Mouse (Mus musculus) splenic B cell, adult 2 months (primary cell): ENCODE measurements around the gene Slk.

Experiments used
- DNase-seq: peaks from one replicate; pipeline ENCODE4 v3.0.0-alpha.2; 2011; ENCODE audit warnings: low read depth, low spot score
- H3K27me3 ChIP-seq: 2 replicates; pipeline ENCODE4 v1.6.1; 2012; ENCODE audit warnings: mild to moderate bottlenecking, low read length, moderate library complexity, mixed read lengths; ENCODE audit not compliant: control insufficient read depth, poor library complexity, insufficient read depth, severe bottlenecking
- H3K36me3 ChIP-seq: 2 replicates; pipeline ENCODE4 v1.6.1; 2012; ENCODE audit warnings: mild to moderate bottlenecking, low read length, moderate library complexity, mixed read lengths; ENCODE audit not compliant: control insufficient read depth, poor library complexity, insufficient read depth, severe bottlenecking

Gene Slk

DNA sequence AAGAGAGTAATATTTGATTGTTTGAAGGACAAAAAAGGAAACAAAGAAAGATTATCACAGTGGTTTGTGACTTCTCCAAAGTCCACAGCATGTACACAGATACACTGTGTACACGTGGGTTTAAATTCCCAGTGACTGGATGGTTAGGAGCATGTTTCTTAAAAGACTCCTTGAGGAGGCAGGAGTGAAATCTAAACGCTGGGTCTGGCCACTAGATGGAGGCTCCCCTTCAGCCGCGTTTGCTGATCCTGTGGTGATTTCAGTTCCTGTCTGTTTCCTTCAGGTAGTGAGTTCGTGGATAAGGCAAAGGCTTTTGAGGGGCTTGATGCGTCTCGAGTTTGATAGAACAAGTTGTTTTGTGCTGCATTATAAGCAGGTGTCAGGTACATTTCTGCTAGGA lies 34.0 kb downstream of the Slk start:
- no peak for DNase-seq
- H3K36me3 ChIP-seq: peaks cover 4% of the 10 kb centered on the region
- no peaks in the 10 kb centered on the region for H3K27me3 ChIP-seq

DNA sequence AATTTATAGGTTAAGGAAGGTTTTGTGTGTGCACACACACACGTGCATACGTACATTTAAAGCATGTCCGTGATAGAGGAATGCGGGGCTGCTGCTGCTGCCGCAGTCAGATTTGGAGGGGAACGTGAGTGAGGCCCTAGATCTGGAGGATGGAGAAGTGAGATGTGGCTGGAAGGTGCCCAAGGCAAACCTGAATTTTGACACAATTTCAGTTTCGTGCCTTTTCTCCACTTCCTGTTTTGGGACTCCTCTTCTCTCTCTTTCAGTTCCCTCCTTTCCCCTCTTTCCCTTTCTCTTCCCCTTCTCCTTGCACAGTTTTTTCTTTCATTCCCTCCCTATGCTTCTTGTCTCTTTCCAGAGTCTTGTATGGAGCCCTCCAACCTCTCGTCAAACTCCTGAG lies 42.0 kb downstream of the Slk start:
- peak; percentile 22 for DNase-seq
- Histone ChIP-seq H3K27me3 (no peaks in the 10 kb centered on the region), H3K36me3 (peaks cover 18% of the 10 kb centered on the region)

DNA sequence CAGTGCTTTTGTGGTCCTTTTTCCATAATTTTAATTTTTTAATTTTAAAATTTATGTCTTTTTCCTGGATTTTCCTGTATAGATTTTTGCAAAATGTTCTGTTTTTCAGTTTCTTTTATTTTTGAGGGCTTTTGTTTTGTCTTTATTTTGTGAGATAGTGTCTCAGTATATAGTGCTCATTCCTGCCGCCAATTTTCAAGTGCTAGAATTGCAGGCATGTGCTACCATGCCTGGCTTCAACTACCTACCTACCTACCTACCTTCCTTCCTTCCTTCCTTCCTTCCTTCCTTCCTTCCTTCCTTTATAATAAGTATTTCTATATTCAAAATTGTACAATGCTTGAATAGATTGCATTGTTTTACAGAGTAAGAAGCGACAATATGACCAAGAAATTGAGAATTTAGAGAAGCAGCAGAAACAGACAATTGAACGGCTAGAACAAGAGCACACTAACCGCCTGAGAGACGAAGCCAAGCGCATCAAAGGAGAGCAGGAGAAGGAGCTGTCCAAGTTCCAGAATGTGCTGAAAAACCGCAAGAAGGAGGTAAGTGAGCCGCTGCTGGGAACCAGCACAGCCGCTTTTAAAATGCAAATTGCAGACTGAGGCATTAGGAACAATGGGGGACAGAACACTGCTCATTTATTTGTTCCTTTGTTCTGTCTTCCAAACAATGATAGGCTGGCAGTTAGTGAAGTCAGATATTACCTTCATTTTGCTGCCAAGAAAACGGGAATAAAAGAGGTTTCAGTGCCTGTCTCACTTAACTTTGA lies 45.6 kb downstream of the Slk start:
- peaks cover 14% of the 10 kb centered on the region for H3K36me3 ChIP-seq
- no peak for DNase-seq
- no peaks in the 10 kb centered on the region for H3K27me3 ChIP-seq

DNA sequence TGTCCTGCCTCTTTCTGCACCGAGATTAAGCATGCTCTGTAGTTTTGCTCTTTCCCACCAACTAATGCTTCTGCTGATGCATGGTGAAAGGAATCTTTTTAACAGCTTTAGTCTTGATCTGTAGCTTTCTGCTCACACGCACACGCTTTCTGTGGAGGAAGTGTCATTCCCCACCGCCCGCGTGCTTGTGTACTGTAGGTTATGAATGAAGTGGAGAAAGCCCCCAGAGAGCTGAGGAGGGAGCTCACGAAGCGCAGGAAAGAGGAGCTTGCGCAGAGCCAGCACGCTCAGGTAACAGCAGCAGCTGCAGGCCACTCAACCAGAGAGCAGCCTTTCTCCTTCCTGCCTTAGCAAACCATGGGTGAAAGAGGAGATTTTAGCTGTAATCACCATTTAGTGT lies 48.0 kb downstream of the Slk start:
- Histone ChIP-seq H3K27me3 (no peaks in the 10 kb centered on the region), H3K36me3 (peaks cover 11% of the 10 kb centered on the region)
- no peak for DNase-seq

DNA sequence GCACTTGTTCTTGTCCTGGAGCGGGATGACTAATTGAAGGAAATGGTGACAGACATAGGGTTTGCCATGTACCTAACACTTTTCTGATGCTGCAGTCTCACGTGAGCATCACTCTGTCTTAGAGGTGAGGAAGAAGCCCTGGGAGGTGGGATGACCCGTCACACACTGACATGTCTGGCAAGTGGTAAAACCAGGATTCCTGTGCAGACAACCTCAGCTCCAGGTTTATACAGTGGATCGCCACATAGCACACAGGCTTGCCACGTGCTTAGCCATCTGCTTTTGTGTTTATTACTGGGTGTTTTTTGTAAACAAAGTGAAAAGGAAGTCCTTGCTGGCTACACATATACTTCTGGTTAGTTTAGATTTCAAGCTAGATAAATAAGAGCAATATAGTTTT lies 49.6 kb downstream of the Slk start:
- Histone ChIP-seq H3K36me3 (peaks cover 5% of the 10 kb centered on the region), H3K27me3 (no peaks in the 10 kb centered on the region)
- no peak for DNase-seq

DNA sequence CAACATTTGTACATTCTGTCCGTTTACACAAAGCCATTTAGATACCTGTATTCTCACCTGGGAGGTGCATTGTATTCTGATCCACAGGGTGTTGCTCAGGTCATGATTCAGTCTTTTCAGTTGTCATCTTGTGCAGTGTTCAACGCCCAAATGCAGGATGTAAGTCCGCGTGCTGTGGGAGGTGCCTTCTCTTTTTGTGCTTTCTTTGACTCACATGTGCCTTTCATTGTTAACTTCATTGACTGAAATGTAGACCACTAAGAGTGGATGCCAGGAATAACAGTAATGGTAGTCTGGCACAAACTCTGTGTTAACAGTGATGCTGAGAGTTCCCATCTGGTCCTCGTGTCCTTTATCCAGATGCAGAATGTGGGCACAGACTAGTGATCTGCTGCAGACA lies 50.9 kb downstream of the Slk start:
- Histone ChIP-seq H3K36me3 (peaks cover 3% of the 10 kb centered on the region), H3K27me3 (no peaks in the 10 kb centered on the region)
- no peak for DNase-seq

DNA sequence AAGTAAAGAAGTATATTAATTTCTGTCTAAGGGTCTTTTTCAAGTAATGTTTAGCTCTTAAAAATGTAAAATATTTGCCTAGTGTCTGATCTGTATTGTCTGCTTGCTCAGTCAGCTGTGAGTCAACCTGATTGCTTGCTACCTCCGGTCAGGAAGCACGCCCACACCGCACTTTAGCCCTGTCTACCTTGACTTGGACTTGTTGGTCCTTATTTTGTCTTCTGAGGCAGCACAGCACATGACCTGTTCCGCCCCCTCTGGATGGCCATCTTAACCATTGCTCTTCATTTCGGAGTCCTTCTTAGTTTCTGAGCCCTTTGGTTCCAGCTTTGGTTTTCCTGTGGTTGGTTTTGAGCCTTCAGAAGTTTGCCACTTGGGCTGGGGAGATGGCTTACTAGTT lies 52.3 kb downstream of the Slk start:
- no peak for DNase-seq
- H3K27me3 ChIP-seq: no peaks in the 10 kb centered on the region
- H3K36me3 ChIP-seq: peaks cover 2% of the 10 kb centered on the region; the same call in 1 of the 2 replicates

DNA sequence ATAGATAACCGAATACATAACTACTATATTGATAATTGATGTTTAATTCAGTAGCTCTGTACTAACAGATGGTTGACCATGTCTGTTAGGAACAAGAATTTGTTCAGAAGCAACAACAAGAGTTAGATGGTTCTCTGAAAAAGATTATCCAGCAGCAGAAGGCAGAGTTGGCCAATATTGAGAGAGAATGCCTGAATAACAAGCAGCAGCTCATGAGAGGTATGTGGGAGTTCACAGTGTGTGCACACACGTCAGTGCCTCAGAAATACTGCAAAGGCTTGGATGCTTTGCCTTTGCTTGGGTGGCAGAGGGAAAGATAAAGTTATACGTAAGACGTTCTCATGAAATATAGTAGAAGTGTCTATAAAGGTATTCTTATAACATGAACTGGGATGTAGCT lies 55.9 kb downstream of the Slk start:
- Histone ChIP-seq H3K36me3 (peaks cover 4% of the 10 kb centered on the region; the same call in 1 of the 2 replicates), H3K27me3 (no peaks in the 10 kb centered on the region)
- DNase-seq: no peak

DNA sequence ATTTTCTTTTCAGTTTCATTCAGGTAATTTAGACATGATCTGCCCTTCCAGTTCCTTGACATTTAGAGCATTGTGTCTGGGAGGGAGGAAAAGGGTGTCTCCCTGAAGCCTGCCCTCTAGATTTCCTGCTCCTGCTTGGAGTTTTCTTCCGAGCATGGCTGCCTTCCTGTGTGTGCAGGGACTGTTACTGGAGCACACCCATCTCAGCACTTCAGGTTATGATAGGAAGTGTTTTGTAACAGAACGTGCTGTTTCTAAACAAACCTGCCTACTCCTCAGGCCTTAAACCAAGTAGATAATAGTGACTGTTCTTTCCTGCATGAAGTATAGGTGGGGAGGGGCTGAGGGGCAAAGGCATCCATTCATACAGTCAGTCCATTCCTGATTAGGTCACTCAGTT lies 64.4 kb downstream of the Slk start:
- H3K36me3 ChIP-seq: peaks cover 4% of the 10 kb centered on the region; the same call in 1 of the 2 replicates
- DNase-seq: no peak
- no peaks in the 10 kb centered on the region for H3K27me3 ChIP-seq

DNA sequence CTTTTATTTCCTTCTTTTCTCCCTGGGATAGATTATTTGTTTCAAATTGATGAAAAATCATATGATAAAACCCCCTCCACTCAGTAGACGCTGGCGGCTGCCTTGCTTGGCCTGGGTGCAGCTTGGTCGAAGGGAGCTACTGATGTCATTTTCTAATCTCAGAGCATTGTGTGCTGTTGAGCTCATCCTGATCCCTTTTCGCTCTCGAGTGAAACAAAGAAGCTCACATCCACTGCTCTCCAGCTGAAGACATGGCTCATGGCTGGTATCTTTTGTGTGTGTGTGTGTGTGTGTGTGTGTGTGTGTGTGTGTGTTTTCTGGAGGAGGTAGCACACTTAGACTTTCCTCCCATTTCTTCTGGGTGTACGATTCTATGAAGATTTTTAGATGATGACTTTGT lies 66.1 kb downstream of the Slk start:
- H3K36me3 ChIP-seq: peaks cover 3% of the 10 kb centered on the region; the same call in 1 of the 2 replicates
- no peaks in the 10 kb centered on the region for H3K27me3 ChIP-seq
- no peak for DNase-seq

DNA sequence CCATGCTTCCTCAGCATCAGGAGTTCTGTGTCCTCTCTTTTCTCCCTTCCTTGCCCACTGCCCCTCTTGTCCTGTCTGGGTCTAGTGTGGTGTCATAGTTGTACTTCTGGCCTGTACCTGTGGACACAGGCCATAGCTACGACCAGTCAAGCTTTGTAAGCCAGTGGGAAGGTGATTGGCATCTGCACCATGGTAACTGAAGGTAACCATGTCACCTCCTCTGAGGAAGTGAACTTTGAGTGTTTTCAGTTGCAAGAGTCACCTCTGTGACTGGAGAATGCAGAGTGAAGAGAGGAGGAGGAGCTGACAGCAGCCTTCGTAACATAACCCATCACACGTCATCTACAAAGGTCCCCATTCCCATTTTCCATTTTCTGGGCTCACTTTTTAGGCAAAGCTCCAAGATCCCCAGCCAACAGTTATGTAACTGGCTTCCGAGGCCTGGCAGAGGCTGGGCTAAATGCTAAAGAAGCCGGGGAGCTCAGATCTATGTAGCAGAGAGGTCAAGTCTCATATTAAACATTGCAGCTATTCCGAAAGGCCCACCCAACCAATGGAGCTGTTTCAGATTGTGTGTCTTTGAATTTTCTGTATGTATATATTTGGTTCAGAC lies 67.1 kb downstream of the Slk start:
- peaks cover 3% of the 10 kb centered on the region; the same call in 1 of the 2 replicates for H3K36me3 ChIP-seq
- H3K27me3 ChIP-seq: no peaks in the 10 kb centered on the region
- DNase-seq: no peak

DNA sequence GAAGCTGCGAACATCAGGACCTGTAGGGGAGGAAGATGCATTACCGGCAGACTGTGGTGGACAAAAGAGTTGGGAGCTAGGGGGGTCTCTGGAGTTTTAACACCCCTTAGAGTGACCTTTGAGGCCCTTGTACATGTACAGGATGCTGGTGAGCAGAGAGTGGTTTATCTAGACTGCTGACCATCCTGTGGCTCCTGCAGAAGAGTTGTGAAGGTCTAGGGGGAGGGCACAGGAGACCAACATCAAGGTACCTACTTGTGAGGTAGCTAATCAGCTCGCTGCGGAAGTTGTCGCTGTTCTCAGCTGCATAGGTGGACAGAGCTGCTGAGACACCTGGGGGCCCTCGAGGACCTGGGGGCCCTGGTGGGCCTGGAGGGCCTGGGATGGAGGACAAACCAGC lies 69.6 kb downstream of the Slk start:
- no peaks in the 10 kb centered on the region for H3K27me3 ChIP-seq

DNA sequence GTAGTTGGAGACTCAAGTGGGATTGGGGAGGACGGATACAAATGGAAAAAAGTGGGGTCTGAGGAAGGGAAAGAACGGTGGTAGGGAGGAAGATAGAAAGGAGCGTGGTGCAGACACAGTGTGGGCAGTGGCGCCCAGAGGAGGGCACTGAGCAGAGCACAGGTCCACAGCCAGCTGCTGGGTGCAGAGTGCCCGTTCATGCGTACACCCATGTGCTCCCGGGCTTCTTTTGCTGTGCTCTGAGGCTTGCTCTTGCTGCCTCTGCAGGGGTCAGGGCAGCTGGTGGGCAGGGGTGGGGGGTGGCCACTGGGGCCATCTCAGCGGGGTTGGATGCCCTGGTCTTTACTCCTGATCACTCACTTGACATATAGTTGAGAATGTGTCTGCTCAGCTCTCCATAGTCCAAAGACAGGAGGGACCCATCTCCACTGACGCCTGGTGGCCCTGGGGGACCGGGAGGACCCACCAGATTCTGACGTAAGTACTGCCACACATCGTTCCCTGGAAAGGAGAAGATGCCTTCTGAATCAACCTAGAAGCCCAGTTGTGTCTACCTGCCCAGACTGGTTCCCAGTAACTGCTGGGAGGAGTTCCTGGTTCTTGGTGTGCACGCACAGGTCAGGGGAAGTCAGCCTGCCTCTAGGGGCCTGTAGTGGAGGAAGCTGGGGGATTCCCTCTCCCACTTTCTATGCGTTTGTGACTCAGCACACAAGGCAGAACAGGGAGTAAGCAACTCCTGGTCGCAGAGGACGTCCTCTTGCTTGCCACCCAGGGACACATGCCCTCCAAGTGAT lies 71.1 kb downstream of the Slk start:
- no peak for DNase-seq
- Histone ChIP-seq H3K27me3 (no peaks in the 10 kb centered on the region), H3K36me3 (no peaks in the 10 kb centered on the region)

More for the DNA sequence above, 69.6 kb downstream of the Slk start:
- DNase-seq: no peak
- H3K36me3 ChIP-seq: no peaks in the 10 kb centered on the region

DNA sequence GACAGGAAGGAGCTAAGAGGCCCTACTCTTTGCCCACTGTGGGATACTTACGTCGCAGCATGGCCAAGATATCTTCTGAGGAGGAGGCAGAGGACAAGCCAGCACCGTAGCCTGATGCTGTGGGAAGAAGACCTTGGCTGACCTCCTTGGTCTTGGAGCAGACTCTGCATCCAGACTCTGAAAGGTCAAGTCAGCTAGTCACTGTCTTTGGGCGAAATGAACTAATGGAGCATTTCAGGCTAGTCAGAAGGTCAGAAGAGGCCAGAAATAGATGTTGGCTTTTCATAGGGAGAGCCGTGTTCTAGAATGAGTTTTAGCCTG lies 71.6 kb downstream of the Slk start:
- Histone ChIP-seq H3K36me3 (no peaks in the 10 kb centered on the region), H3K27me3 (no peaks in the 10 kb centered on the region)
- DNase-seq: no peak

DNA sequence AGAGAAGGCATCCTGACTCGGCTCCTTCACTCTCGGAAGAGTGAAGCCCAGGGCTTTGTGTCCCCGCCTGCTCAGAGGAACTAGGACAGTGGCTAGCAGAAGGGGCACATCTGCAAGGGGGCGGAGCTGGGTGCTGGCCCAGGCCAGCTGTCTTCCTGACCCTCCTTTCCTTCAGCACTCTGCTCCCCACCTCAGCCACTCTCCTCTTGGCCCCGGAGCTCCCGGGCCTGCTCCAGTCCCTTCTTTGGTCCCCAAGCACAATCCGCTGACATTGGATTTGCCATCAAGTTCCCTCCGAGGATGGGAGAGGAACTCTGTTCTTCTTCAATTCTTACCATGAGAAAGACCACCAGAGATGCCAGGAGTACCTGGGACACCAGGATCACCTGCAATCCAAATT lies 72.8 kb downstream of the Slk start:
- DNase-seq: no peak
- Histone ChIP-seq H3K36me3 (no peaks in the 10 kb centered on the region), H3K27me3 (no peaks in the 10 kb centered on the region)
